Mouse (Mus musculus): ENCODE measurements at regions not wholly inside any gene's neighbourhood (a gene's known extent, or its start where the extent isn't known, plus 50 kb on each side); places are given as distances from the start of the nearest gene placed in this dataset.

GRCm38 (mm10) chr16:8117543-8118167 is 307.3 kb downstream of the Tmem114 start:
- DNase-seq (ENCODE audit: low spot score in 2 of 2): no peak

GRCm38 (mm10) chr16:8111329-8112116 is 313.4 kb downstream of the Tmem114 start:
- DNase-seq (ENCODE audit: low spot score in 2 of 2): no peak

- no peak for DNase-seq (ENCODE audit: low spot score in 2 of 2)
These were observed 316.5 kb downstream of the Tmem114 start for GRCm38 (mm10) chr16:8108141-8109122.

- no peak for DNase-seq (ENCODE audit: low spot score in 2 of 2)
These were observed 345.9 kb downstream of the Tmem114 start for GRCm38 (mm10) chr16:8079024-8079423.

- no peak for DNase-seq (ENCODE audit: low spot score in 2 of 2)
These were observed 346.5 kb downstream of the Tmem114 start for GRCm38 (mm10) chr16:8078461-8078860.

GRCm38 (mm10) chr16:8074729-8075128 is 350.2 kb downstream of the Tmem114 start:
- no peak for DNase-seq (ENCODE audit: low spot score in 2 of 2)

GRCm38 (mm10) chr16:8053936-8054335 is 371.0 kb downstream of the Tmem114 start:
- DNase-seq (ENCODE audit: low spot score in 2 of 2): no peak

GRCm38 (mm10) chr16:8008966-8009365 is 416.0 kb downstream of the Tmem114 start:
- no peak for DNase-seq (ENCODE audit: low spot score in 2 of 2)

- DNase-seq (ENCODE audit: low spot score in 2 of 2): no peak
These were observed 418.3 kb downstream of the Tmem114 start for GRCm38 (mm10) chr16:8006631-8007030.

- DNase-seq (ENCODE audit: low spot score in 2 of 2): no peak
These were observed 422.4 kb downstream of the Tmem114 start for GRCm38 (mm10) chr16:8002339-8003089.

GRCm38 (mm10) chr16:7982816-7983215 is 442.1 kb downstream of the Tmem114 start:
- DNase-seq (ENCODE audit: low spot score in 2 of 2): no peak

- no peak for DNase-seq (ENCODE audit: low spot score in 2 of 2)
These were observed 446.5 kb downstream of the Tmem114 start for GRCm38 (mm10) chr16:7978466-7978865.

- no peak for DNase-seq (ENCODE audit: low spot score in 2 of 2)
These were observed 473.3 kb downstream of the Tmem114 start for GRCm38 (mm10) chr16:7951616-7952015.

GRCm38 (mm10) chr16:7942333-7942732 is 482.6 kb downstream of the Tmem114 start:
- DNase-seq (ENCODE audit: low spot score in 2 of 2): no peak

- no peak for DNase-seq (ENCODE audit: low spot score in 2 of 2)
These were observed 487.8 kb downstream of the Tmem114 start for GRCm38 (mm10) chr16:7937167-7937566.

GRCm38 (mm10) chr16:7932322-7932721 is 492.6 kb downstream of the Tmem114 start:
- DNase-seq (ENCODE audit: low spot score in 2 of 2): no peak

GRCm38 (mm10) chr16:7931676-7932075 is 493.3 kb downstream of the Tmem114 start:
- DNase-seq (ENCODE audit: low spot score in 2 of 2): no peak

GRCm38 (mm10) chr16:7929112-7929511 is 495.8 kb downstream of the Tmem114 start:
- DNase-seq (ENCODE audit: low spot score in 2 of 2): no peak

GRCm38 (mm10) chr16:7928391-7928935 is 496.5 kb downstream of the Tmem114 start:
- no peak for DNase-seq (ENCODE audit: low spot score in 2 of 2)

- DNase-seq (ENCODE audit: low spot score in 2 of 2): no peak
These were observed 497.2 kb downstream of the Tmem114 start for GRCm38 (mm10) chr16:7927756-7928155.

GRCm38 (mm10) chr16:7895786-7896185 is 529.1 kb downstream of the Tmem114 start:
- no peak for DNase-seq (ENCODE audit: low spot score in 2 of 2)
